Mouse (Mus musculus) granulocyte monocyte progenitor cell, adult 5-6 weeks (primary cell): ENCODE measurements around the gene Hes5. TPM values are rescaled to one million over a fixed set of nuclear protein-coding genes. Genes with fewer than 3 reads are reported as not detected.

Experiments used
- ATAC-seq: replicated peaks from 2 replicates; pipeline ENCODE4 v1.8.0; 2016; ENCODE audit warnings: mild to moderate bottlenecking, moderate TSS enrichment, inconsistent platforms; ENCODE audit not compliant: poor library complexity, severe bottlenecking
- total RNA-seq, 2 experiments: library from RNA; stranded (forward) in 1 of 2; stranded (reverse) in 1 of 2; fragments of 200-712, 200-1000 nt in 1 of 2; fragments of >200 nt in 1 of 2; fragmentation: Nextera tagmentation in 1 of 2; gene quantifications; 2 replicates each; pipeline ENCODE4 v1.2.3; 2014 to 2017

Hes5 gene
- total RNA-seq, 2 experiments from 2014 or later = not detected

- peak; percentile 69 for ATAC-seq
Measured at GRCm38 (mm10) chr4:154963901-154964580, 3.3 kb downstream of the Hes5 start, which contains the start of gene Pank4. TSS of gene Pank4 (plus strand) at chr4:154964123.

GRCm38 (mm10) chr4:154964581-154965235, 4.0 kb downstream of the Hes5 start:
- ATAC-seq = 0 out of 2 replicates have a peak, but pooled peaks have one; percentile 1

- ATAC-seq = no peak
Measured at GRCm38 (mm10) chr4:154965856-154966255, 5.1 kb downstream of the Hes5 start.

- no peak for ATAC-seq
Measured at GRCm38 (mm10) chr4:154967173-154967572, 6.5 kb downstream of the Hes5 start.

- no peak for ATAC-seq
Measured at GRCm38 (mm10) chr4:154972546-154972945, 11.8 kb downstream of the Hes5 start.

GRCm38 (mm10) chr4:154974163-154974611, 13.5 kb downstream of the Hes5 start:
- no peak for ATAC-seq

GRCm38 (mm10) chr4:154980110-154980509, 19.4 kb downstream of the Hes5 start:
- no peak for ATAC-seq

- no peak for ATAC-seq
Measured at GRCm38 (mm10) chr4:154981076-154981475, 20.4 kb downstream of the Hes5 start.

- peak; percentile 47 for ATAC-seq
Measured at GRCm38 (mm10) chr4:154981530-154981929, 20.8 kb downstream of the Hes5 start.

GRCm38 (mm10) chr4:154982247-154983120, 21.8 kb downstream of the Hes5 start:
- no peak for ATAC-seq

- no peak for ATAC-seq
Measured at GRCm38 (mm10) chr4:154983767-154984166, 23.0 kb downstream of the Hes5 start.

- no peak for ATAC-seq
Measured at GRCm38 (mm10) chr4:154985151-154985777, 24.5 kb downstream of the Hes5 start.

GRCm38 (mm10) chr4:154986096-154986495, 25.4 kb downstream of the Hes5 start:
- peak; percentile 56 for ATAC-seq

- ATAC-seq = no peak
Measured at GRCm38 (mm10) chr4:154986750-154987149, 26.0 kb downstream of the Hes5 start.

GRCm38 (mm10) chr4:154994876-154995275, 34.2 kb downstream of the Hes5 start:
- ATAC-seq = no peak

- no peak for ATAC-seq
Measured at GRCm38 (mm10) chr4:154996572-154997154, 35.9 kb downstream of the Hes5 start.

GRCm38 (mm10) chr4:154999379-154999778, 38.7 kb downstream of the Hes5 start:
- peak; percentile 42 for ATAC-seq

- no peak for ATAC-seq
Measured at GRCm38 (mm10) chr4:155005278-155005677, 44.6 kb downstream of the Hes5 start.

GRCm38 (mm10) chr4:155006296-155006695, 45.6 kb downstream of the Hes5 start:
- ATAC-seq = no peak

- no peak for ATAC-seq
Measured at GRCm38 (mm10) chr4:155007641-155008040, 46.9 kb downstream of the Hes5 start.
